Mouse (Mus musculus): ENCODE measurements at regions not wholly inside any gene's neighbourhood (a gene's known extent, or its start where the extent isn't known, plus 50 kb on each side); places are given as distances from the start of the nearest gene placed in this dataset.

DNA sequence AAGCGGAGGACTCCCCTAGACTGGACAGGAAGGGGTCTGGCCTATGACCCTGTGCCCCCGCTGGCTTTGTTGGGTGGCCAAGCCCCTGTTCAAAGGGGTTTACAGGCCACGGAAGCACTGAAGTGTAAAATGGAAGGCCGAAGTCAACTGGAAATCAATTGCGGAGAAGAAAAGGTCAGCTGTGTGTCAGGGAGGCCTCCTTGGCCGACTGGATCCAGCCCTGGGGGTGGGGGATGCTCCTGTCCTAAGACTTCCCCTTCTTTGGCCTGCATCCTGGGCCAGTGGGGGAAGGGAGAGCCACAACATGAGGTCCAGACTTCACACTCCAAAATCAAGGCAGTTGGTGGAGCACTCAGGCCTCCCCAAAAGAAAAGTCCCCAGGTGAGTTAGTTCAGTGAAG is 66.4 kb upstream of the Ret start:
- Histone ChIP-seq H3K4me1 (no peaks in the 10 kb centered on the region), H3K9me3 (no peaks in the 10 kb centered on the region), H3K27ac (no peak overlapping the region), H3K4me3 (replicated peaks) (no peak overlapping the region), H3K9ac (no peak overlapping the region), H3K27me3 (no peaks in the 10 kb centered on the region), H3K36me3 (replicated peaks) (no peaks in the 10 kb centered on the region), H3K4me2 (no peak overlapping the region)
- no peak for ATAC-seq (ENCODE audit: low FRiP score)
- WGBS: 9% methylated on average over 6 of the region's 6 CpGs

DNA sequence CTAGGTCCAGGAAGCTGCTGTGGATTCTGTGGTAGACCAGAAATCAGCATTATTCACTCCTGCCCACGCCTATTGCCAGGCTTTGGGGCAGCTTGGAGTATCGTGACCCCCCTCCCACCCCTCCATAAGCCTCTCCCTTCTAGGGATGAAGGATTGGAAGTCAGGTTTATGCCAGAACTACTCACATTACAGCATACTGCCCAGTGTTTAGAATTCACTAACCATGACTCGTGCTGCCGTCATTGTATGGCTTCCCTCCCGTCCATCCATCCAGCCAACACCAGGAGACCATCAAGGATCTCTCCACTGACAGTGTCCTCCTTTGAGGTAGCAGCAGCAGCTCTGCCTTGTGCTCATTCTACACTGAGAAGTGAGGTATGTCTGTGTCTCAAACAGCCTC is 62.4 kb upstream of the Ret start:
- Histone ChIP-seq H3K27ac (no peak overlapping the region), H3K4me1 (no peaks in the 10 kb centered on the region), H3K4me2 (no peak overlapping the region), H3K27me3 (no peaks in the 10 kb centered on the region), H3K9ac (no peak overlapping the region), H3K9me3 (no peaks in the 10 kb centered on the region), H3K36me3 (replicated peaks) (no peaks in the 10 kb centered on the region), H3K4me3 (replicated peaks) (no peak overlapping the region)
- no peak for ATAC-seq (ENCODE audit: low FRiP score)
- 75% methylated on average over 5 of the region's 5 CpGs for WGBS

DNA sequence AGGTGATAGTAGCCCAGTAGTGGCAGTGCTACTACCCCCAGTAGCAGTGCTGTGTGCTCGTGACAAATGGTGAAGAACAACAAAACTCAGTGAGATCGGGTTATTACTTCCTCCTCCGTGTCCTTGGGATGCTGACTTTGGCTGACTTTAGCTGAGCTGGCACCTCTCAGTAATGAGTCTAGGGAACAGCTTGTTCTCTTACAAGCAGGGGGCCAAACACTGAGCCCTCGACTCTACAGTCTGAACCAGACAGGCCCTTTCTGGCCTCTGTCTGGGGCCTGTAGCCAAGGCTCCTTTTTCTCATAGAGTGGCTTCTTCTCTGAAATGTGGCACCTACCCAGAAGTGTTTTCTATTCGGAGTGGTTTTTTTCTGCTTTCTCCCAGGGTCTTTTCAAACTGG is 57.4 kb upstream of the Ret start:
- WGBS: 86% methylated on average over 5 of the region's 5 CpGs
- Histone ChIP-seq H3K27me3 (no peaks in the 10 kb centered on the region), H3K36me3 (replicated peaks) (no peaks in the 10 kb centered on the region), H3K27ac (no peak overlapping the region), H3K9me3 (no peaks in the 10 kb centered on the region), H3K4me3 (replicated peaks) (no peak overlapping the region), H3K4me1 (no peaks in the 10 kb centered on the region), H3K9ac (no peak overlapping the region), H3K4me2 (no peak overlapping the region)
- ATAC-seq (ENCODE audit: low FRiP score): no peak

DNA sequence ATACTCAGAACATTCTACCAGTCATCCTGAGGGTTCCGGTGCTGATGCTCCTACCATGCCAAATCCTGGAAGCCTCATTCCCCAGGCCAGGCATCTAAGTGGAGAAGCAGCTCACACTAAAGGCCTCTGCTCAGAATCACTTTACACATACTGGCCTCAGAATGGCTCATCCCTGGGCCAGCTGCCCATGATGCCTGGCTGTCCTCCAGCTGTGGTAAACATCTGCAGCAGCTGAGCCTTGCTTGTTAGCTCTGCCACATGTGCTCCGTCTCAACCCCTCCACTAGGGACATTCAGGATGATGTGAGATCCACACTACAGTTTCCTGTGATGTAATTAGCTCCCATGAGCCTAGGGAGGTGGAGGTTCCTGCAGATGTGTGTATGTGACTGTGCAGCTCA is 55.2 kb upstream of the Ret start:
- no peak overlapping the region for H3K27ac ChIP-seq
- no peaks in the 10 kb centered on the region for H3K9me3 ChIP-seq
- no peak overlapping the region for H3K4me3 ChIP-seq (replicated peaks)
- no peak for ATAC-seq (ENCODE audit: low FRiP score)
- no peaks in the 10 kb centered on the region for H3K27me3 ChIP-seq
- no peaks in the 10 kb centered on the region for H3K36me3 ChIP-seq (replicated peaks)
- 89% methylated on average over 2 of the region's 2 CpGs for WGBS
- H3K4me2 ChIP-seq: no peak overlapping the region
- H3K9ac ChIP-seq: no peak overlapping the region
- H3K4me1 ChIP-seq: no peaks in the 10 kb centered on the region

DNA sequence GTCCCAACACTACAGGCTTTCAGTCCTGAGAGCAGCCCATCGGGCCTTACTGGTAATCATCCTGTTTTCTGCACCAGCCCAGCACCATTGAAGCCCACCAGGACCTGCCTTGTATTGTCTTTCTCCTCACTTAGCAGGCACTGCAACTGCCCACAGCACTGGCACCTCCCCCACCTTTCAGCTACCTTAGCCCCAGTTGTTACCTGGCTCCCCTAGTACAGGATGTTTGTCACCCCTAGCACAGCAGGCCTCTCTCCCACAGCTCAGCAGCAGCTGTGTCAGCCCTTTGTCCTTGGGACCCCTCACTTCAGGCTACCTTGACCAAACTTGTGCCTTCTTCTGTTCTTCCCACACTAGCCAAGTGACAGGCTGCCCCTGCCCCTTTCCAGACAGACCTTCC is 53.6 kb upstream of the Ret start:
- no peak for ATAC-seq (ENCODE audit: low FRiP score)

DNA sequence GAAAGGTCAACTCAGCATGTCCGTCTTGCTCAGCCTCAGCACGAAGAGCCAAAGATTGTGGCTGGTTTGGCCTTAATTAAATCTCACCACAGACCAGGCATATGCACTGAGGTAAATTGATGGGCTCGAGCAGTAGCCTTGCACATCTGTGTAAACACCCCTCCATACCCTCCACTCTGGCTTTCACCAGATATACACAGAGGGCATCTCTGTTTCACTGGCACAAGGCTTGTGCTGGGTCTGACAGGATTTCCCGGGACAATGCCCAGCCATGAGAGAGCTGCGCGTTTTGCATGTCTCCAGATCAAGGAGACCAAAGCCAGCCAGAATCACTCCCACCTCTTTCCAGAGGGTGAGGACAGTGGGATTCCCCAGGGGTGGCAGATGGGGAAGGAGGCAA is 52.5 kb upstream of the Ret start:
- Histone ChIP-seq H3K4me3 (replicated peaks) (no peak overlapping the region), H3K36me3 (replicated peaks) (no peaks in the 10 kb centered on the region), H3K27me3 (no peaks in the 10 kb centered on the region), H3K4me2 (no peak overlapping the region), H3K4me1 (no peaks in the 10 kb centered on the region), H3K9ac (no peak overlapping the region), H3K9me3 (no peaks in the 10 kb centered on the region), H3K27ac (no peak overlapping the region)
- ATAC-seq (ENCODE audit: low FRiP score): no peak
- WGBS: 90% methylated on average over 6 of the region's 6 CpGs

More for the DNA sequence above, 53.6 kb upstream of the Ret start:
- Histone ChIP-seq H3K9me3 (no peaks in the 10 kb centered on the region), H3K4me1 (no peaks in the 10 kb centered on the region), H3K27ac (no peak overlapping the region), H3K36me3 (replicated peaks) (no peaks in the 10 kb centered on the region), H3K27me3 (no peaks in the 10 kb centered on the region), H3K9ac (no peak overlapping the region), H3K4me3 (replicated peaks) (no peak overlapping the region), H3K4me2 (no peak overlapping the region)
- 80% methylated on average over 1 of the region's 1 CpGs for WGBS

Measured in forebrain, embryonic 12.5 days (tissue).